Mouse (Mus musculus) layer of hippocampus, adult 2 months (tissue): ENCODE measurements at regions not wholly inside any gene's neighbourhood (a gene's known extent, or its start where the extent isn't known, plus 50 kb on each side); places are given as distances from the start of the nearest gene placed in this dataset.

Experiments used
- DNase-seq, 2 experiments: peaks; one replicate each; pipeline ENCODE4 v3.0.0; 2022; ENCODE audit warnings: low spot score in 2 of 2
- H3K27ac ChIP-seq: fragments of 200-600 bp; 2 replicates; pipeline ENCODE4 v1.8.1; 2022
- H3K4me3 ChIP-seq: fragments of 200-600 bp; 2 replicates; pipeline ENCODE4 v1.8.1; 2022; ENCODE audit warnings: mild to moderate bottlenecking
- CTCF ChIP-seq: fragments of 200-600 bp; conservative IDR thresholded peaks from 2 replicates; pipeline ENCODE4 v1.8.1; 2022; ENCODE audit warnings: antibody characterized with exemption, mild to moderate bottlenecking, moderate library complexity

DNA sequence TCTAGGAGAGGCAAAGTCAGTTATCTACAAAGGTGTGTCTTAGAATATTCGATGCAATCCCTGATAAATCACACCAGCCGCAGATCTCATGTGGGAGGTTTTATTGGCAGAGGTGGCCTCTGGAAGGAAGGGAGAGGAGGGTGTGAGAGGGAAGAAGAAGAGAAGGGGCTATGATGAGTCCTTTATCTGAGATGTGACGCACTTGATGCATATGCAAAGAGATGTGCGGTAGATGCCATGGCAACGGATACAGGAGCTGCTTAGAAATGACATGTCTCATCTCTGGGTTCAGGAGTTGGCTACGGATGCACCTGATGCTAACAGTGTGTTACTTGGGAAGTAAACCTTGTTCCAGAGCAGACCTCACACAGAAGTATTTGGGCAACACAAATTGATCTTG, 718.6 kb upstream of the Gm21961 start:
- Histone ChIP-seq H3K4me3 (no peak overlapping the region), H3K27ac (no peak overlapping the region)
- DNase-seq = peak in 1 of 2 experiments; percentile 22
- no peak for TF ChIP-seq CTCF

DNA sequence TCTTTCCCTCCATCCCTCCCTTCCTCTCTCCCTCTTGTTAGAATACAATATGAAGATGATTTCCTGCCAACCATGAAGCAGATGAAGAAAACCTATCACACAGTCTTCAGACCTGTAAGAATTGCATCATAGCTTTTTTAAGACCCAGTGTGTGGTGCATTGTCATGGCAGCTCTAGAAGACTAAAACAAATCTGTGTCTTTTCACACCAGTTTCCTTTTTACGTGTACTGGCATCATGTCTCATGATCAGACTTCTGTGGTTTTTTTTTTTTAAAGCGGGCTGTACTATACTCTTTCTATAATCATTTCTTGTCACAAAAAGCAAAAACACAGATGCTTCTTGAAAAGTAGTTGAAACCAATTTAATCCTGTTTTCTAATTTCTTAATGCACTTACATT, 716.6 kb upstream of the Gm21961 start:
- no peak for DNase-seq

DNA sequence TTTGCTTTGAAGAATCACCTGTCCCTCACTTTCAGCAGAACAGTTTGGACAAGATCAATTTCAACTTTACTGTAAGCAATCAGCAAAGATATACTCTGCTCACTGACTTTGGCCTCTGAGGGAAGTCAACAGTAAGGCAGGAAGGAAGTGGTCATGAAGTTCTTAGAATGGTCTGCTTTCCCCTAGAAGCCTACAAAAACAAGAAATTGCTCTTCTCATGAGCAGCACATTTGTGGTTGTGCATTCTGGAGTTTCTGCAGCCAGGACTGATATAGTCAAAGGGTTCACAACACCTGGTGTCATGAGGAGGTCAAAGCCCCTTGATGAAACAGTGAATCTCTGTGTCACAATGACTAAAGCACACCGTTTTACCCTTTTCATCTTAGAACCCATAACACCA, 712.4 kb upstream of the Gm21961 start:
- TF ChIP-seq CTCF = no peak
- no peak overlapping the region for H3K27ac ChIP-seq

More for the DNA sequence above, 716.6 kb upstream of the Gm21961 start:
- TF ChIP-seq CTCF = no peak
- no peak overlapping the region for H3K4me3 ChIP-seq
- no peak overlapping the region for H3K27ac ChIP-seq

DNA sequence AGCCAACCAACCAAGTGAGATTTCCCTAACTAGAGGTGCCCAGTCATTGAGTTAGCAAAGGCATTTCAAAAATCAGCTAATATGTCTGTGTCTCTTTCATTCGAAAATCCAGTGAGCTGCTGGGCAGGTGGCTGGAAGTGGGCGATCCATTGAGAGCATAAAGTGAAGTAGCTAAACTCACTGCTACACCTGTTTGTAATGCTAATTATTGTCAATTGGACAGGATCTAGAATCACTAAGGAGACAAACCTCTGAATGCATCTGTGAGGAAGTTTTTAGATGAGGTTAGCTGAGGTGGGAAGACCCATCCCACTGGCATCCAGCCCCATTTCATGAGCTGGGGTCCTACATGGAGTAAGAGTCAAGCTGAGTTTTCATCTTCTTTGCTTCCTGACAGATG, 711.6 kb upstream of the Gm21961 start:
- H3K4me3 ChIP-seq = no peak overlapping the region
- H3K27ac ChIP-seq = no peak overlapping the region
- TF ChIP-seq CTCF = no peak
- DNase-seq = no peak

More for the DNA sequence above, 712.4 kb upstream of the Gm21961 start:
- no peak overlapping the region for H3K4me3 ChIP-seq
- DNase-seq = no peak

DNA sequence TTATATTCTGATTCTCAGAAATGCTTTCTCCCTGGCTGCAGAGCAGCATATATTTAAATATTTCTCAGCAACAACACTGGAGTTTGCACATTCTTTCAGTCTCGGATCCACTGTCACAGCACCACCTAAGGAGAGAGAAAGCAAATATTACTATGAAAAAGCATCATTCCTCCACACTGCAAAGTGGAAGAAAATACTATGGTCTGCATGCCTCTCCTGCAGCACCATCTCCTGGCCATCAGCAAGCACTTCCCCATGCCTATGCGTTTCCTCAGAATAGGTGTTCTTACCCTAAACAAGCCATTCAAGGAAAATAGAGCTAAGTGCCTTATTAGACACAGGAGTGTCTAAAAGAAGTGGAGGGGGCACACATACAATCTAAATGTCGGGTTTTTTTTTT, 688.9 kb upstream of the Gm21961 start:
- peak; percentile 89 for TF ChIP-seq CTCF
- Histone ChIP-seq H3K4me3 (no peak overlapping the region), H3K27ac (no peak overlapping the region)
- DNase-seq = peak; percentile 58 to 63

DNA sequence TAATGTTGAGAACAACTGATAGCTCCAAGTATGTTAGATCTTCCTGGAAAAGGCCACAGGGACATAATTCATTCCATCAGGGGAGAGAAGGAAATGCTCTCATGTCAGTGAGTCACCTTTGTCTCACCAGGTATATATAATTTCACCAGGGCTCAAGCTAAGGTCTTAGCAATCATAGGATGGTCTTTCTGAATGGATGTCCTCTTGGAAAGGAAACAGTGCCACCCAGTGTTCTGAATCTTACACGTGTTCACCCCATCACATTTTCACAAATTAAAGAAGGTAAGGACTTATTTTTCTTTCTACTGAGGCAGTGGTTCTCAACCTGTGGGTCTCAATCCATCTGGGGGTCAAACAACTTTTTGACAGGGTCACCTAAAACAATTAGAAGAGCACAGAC, 686.8 kb upstream of the Gm21961 start:
- DNase-seq = peak; percentile 17 to 32
- H3K4me3 ChIP-seq = no peak overlapping the region
- peak; percentile 79 for TF ChIP-seq CTCF
- no peak overlapping the region for H3K27ac ChIP-seq

DNA sequence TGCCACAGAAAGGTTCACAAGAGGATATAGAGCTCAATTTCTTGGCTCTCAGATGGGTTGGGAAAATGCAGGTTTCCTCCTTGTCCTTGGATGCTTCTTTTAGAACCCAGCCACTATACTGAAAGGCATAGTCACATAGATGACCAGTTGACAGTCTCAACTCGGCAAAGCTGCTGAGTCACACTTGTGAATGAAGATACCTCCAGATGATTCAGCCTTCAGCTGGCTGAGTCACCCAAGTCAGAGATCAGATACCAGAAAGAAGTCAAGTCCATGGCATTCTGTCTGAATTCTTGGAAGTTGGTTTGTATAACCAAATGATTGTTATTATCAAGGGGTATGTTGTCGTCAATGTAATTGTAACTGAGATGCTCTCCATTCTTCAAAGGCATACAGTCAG, 683.9 kb upstream of the Gm21961 start:
- DNase-seq = no peak
- no peak overlapping the region for H3K4me3 ChIP-seq
- H3K27ac ChIP-seq = no peak overlapping the region
- no peak for TF ChIP-seq CTCF
